Mouse (Mus musculus) intestine, embryonic 14.5 days (tissue): ENCODE measurements around the gene Nup107. TPM values are rescaled to one million over a fixed set of nuclear protein-coding genes. Genes with fewer than 3 reads are reported as not detected.

ENCODE experiments used
- polyA plus RNA-seq: library from polyadenylated mRNA; unstranded; fragments of >200 nt; fragmentation: Nextera tagmentation; extraction: Ambion mirVana; gene quantifications from 2 replicates; pipeline ENCODE4 v1.2.1, GENCODE M21; 2014

Nup107 gene
- polyA plus RNA-seq, 1 experiment from 2014 or later: 60.8 TPM

Other genes starting within 250 kb of the Nup107 start
- 66.6 and 85.8 TPM in 2 replicates for gene Cpm, start 163.2 kb downstream of the Nup107 start, polyA plus RNA-seq
- 39.7 and 46.7 TPM in 2 replicates for gene Mdm2, start 81.9 kb downstream of the Nup107 start, polyA plus RNA-seq
- 10.8 and 12.6 TPM in 2 replicates for gene Slc35e3, start 46.3 kb downstream of the Nup107 start, polyA plus RNA-seq
- 183 and 184 TPM in 2 replicates for gene Rap1b, start 53.3 kb upstream of the Nup107 start, polyA plus RNA-seq